Mouse (Mus musculus) ovary, adult 18-20 months (tissue): ENCODE results near the gene Kbtbd12.

Experiments used
- DNase-seq: peaks from one replicate; pipeline ENCODE4 v3.0.0; 2022; ENCODE audit warnings: low spot score, mixed read lengths

The Kbtbd12 gene

DNA sequence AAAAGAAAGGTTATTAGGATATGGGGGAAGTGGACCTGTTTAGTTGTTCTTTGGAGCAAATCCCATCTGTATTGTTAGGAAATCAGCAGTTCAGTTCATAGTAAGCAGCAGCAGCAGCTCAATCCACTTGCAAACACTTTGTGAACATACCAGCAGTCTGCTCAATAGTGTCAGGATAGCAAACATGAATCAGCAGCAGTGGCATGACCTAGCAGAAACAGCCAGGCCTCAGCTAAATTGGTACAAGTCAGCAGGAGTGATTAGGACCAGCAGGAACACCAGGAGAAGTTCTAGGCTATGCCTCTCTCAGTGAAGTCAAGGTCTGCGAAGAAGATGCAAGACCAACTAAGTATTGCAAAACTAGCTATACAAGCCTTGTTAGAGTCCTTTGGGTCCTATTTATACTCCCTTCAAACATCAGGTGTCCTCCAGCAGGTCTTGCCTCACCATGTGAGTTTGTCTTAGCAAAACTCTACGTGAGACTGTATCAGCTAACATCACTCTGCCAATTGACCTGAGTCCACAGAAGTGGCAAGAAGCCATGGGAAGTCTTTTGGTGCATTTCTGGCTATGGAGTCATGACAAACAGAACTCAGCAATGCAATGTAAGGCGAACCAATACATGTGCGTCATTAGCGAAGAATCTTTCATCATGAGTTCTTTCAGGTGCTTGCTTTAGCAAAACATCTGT, at the start of gene Kbtbd12:
Gene Kbtbd12 (minus strand): TSS at position 340 of the 691 bp plus-strand sequence.
- DNase-seq, result no peak

GRCm38 (mm10) chr6:88683380-88684053, 45.8 kb upstream of the Kbtbd12 start:
- DNase-seq, result no peak

GRCm38 (mm10) chr6:88681026-88681425, 43.3 kb upstream of the Kbtbd12 start:
- no peak for DNase-seq

GRCm38 (mm10) chr6:88677738-88678137, 40.0 kb upstream of the Kbtbd12 start:
- DNase-seq, result no peak

- no peak for DNase-seq
Observed at GRCm38 (mm10) chr6:88676753-88677736, 39.3 kb upstream of the Kbtbd12 start.

DNA sequence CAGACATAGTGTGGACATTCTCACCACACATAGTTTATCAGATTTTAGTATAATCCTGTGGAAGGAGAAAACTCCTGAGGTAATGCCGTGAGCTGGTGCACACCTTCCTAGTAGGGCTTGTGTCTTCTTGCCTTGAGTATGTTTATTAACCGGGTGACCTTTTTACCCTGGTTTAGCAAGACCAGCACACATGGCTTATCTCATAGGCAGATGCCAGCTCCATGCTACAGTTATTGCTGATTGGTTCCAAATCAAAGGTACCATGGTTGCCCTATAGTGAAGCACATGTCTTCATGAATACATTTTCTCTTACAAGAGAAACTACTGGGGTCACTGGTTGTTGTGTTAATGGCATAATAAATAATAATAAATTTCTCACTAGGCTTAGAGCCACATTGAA, 38.1 kb upstream of the Kbtbd12 start:
- DNase-seq, result no peak

DNA sequence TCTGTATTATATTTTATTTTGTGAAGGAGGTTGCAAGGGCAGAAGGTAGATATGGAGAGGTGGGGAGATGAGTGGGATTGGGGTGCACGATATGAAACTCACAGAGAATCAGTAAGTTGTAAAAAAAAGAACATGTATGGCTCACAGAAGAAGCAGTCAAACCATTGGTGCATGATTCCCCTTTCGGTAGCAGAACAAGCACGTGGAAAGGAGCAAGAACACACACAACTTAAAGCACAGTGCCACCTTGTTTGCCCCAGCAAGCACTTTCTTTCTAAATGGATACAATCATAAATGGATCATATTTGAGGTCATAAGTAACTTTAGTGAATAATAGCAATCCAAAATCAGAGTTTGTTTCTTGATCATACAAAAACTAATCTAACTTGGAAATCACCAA, 24.5 kb upstream of the Kbtbd12 start:
- DNase-seq, result no peak

DNA sequence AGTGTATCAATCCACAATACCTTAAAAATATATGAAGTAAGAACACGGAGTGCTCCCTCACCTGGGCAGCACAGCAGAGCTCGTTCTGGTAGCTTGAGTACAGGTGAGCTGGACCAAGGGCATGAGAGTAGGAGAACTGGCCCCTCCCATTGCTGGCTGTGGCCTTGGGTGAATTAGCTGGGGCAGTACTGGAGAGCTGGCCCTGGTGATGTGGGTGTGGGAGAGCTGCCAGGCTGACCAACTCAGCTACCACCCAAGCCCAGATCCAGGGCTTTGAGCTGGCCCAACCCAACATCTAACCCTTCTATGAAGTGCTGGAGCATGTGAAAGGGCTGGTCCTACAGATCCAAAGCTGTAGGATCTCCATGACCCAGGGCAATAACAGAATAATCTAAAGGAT, 23.9 kb upstream of the Kbtbd12 start:
- no peak for DNase-seq

GRCm38 (mm10) chr6:88647564-88648295, 10.0 kb upstream of the Kbtbd12 start:
- no peak for DNase-seq

- DNase-seq, result no peak
Observed at GRCm38 (mm10) chr6:88644786-88645185, 7.0 kb upstream of the Kbtbd12 start.

DNA sequence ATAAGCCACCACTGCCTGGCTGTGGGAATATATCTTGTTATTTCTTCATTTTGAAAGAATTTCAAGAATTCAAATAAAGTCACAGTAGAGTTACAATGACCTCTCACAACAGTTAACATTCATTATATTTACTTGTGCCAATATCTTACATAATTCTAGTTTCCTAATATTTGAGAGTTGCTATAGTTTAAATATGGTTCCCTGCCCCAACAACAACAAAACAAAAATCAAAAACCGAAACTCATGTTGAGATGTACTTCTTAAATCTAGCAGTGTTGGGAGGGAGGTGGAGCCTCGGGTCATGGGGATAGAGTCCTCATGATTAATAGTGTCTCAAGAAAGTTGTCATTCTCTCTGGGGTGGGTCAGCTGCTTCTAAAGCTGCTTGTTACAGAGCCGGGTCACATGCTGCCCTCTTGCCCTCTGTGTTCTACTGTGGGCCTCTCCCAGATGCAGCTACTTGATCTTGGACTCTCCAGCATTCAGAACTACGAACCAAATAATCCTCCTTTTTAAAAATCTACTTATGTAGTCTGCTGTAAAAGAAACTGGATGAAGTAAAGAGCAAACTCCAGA, 3.7 kb upstream of the Kbtbd12 start:
- no peak for DNase-seq

GRCm38 (mm10) chr6:88640331-88640730, 2.6 kb upstream of the Kbtbd12 start:
- DNase-seq, result no peak

DNA sequence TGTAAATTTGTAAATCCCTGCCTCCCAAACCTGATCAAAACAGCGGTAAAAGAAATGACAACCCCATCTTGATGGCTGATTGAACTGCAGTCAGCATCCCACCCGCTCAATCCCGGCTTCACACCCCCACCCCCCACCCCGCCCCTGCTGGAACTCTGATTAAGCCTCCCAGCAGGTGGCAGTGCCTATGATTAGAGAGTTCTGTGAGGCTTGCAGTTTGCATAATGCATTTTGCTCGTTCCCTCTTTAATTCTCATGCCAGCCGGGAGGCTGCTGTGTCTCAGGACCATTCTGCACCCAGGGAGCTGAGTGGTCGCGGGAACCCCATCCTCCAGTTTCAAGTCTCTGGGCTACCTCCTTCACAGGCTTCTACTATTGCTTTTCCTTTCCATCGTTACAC, 2.2 kb upstream of the Kbtbd12 start:
- no peak for DNase-seq

DNA sequence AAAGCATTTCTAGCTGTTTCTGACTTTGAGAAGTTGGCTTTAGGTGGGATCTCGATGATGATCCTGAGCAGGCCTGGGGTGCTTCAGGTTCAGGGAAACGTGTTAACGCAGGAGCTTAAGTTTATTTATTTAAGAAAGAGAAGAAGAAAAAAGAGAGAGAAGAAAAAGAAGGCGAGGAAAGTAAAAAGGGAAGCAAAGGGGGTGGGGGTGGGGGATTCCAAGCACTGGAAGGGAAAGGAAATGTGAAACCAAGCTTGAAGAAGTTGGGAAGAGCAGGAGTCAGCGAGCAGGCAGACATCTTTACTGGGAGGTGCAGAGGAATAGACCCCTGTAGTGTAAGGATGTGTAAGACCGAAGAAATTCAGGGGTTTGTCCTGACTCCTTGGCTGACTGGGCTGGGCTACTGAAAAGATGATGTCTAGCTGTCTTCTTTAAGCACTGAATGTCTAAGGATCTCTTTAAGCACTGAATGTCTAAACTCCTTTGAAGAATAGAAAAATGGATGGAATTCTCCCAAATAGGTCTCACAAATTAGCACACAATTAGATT, 1.7 kb upstream of the Kbtbd12 start:
- DNase-seq, result no peak

GRCm38 (mm10) chr6:88638917-88639316, 1.2 kb upstream of the Kbtbd12 start:
- no peak for DNase-seq

- no peak for DNase-seq
Observed at GRCm38 (mm10) chr6:88635881-88636754, 1.6 kb downstream of the Kbtbd12 start.

GRCm38 (mm10) chr6:88631293-88631692, 6.5 kb downstream of the Kbtbd12 start:
- DNase-seq, result no peak

- DNase-seq, result no peak
Observed at GRCm38 (mm10) chr6:88630560-88630959, 7.2 kb downstream of the Kbtbd12 start.

- DNase-seq, result no peak
Observed at GRCm38 (mm10) chr6:88629821-88630220, 7.9 kb downstream of the Kbtbd12 start.

GRCm38 (mm10) chr6:88627317-88627811, 10.4 kb downstream of the Kbtbd12 start:
- no peak for DNase-seq
